Mouse (Mus musculus) erythroblast, adult 5-6 weeks (primary cell): ENCODE data around the gene Rcsd1. TPM values are rescaled to one million over a fixed set of nuclear protein-coding genes. Genes with fewer than 3 reads are reported as not detected.
"Not testable (repeated sequence)": the region's sequence is repeated elsewhere in the genome, so short reads cannot be mapped to it uniquely, and the experiment has no call there.

ENCODE experiments used
- ATAC-seq: replicated peaks from 2 replicates; pipeline ENCODE4 v1.8.0; 2016; ENCODE audit warnings: moderate number of reproducible peaks, mild to moderate bottlenecking, moderate TSS enrichment, inconsistent platforms; ENCODE audit not compliant: poor library complexity, low FRiP score, severe bottlenecking
- total RNA-seq, 2 experiments: library from RNA; stranded (forward) in 1 of 2; stranded (reverse) in 1 of 2; fragments of 150-400 nt in 1 of 2; fragments of 200-764, 138-1000 nt in 1 of 2; gene quantifications; 2 replicates each; pipeline versions ENCODE4 v1.2.3 to v1.2.4; 2015 to 2017; ENCODE audit warnings: low replicate concordance in 2 of 2

Rcsd1 gene
- total RNA-seq, 2 experiments from 2014 or later: 20.0 to 27.2 TPM

DNA sequence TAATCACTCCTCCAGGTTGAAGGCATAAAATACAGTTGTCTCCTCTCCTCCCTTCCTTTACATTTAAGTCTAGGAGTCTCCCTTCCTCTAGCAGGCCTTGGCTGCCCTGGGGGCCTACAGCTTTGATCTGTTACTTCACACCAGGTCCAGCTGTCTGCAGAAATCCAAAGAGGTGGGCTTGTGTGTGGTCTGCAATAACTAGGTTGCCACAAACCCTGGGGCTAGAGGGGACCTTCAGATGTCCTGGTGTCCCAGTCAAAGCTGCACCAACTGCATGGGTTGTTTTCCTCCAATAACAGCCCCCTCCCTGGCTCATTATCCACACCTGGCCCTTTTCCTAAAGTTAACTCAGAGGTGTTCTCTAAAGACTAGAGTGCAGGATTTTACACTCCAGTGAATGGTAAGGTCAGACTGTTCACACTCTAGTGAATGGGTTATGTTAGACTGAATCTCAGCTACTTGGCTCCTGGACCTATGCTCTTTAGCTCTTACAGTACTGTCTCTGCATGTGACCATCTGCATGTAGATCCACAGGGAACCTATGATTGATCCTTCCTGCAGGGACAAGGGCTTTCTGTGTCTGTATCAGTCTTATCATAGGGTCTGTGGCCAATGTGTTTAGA is 14.1 kb downstream of the Rcsd1 start:
- ATAC-seq: no peak

DNA sequence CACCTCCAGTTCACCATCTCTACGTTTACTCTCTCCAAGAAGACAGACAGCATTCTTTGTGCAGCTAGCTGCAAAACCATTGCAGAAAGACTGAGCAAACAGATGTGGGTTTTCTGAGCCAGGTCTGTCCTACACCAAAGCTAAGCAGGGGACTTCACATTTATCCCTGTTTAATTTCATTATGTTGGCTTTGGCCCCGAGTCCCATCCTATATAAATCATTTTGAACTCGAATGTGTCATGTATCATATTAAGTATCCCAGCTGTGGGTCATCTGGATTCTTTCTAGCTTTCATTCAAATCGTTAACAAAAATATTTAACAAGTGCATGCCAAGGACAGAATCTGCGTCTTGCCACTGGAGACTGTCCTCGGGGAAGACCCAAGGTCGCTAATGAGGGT is 15.7 kb downstream of the Rcsd1 start:
- ATAC-seq: no peak

GRCm38 (mm10) chr1:165691516-165691915 is 18.0 kb downstream of the Rcsd1 start:
- no peak for ATAC-seq

DNA sequence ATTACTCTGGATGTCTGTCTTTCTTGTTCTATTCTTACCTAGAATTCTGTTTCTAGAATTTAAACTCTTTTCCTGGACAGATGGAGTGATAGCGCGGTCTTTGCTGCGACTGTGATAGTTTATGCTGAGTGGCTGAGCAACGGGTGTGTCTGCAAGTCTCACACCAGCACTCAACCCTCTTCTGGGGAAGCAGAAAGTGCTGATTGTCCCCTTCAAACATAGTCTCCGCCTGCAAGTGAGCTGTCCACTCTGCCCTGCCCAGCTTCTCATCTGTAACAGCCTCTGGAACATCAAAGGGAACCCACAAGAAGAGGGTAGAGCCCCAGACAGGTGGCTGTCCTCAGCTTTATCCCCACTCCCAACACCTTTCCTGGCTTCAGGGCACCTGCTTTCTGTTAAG is 19.7 kb downstream of the Rcsd1 start:
- no peak for ATAC-seq

GRCm38 (mm10) chr1:165687861-165688260 is 21.7 kb downstream of the Rcsd1 start:
- no peak for ATAC-seq

DNA sequence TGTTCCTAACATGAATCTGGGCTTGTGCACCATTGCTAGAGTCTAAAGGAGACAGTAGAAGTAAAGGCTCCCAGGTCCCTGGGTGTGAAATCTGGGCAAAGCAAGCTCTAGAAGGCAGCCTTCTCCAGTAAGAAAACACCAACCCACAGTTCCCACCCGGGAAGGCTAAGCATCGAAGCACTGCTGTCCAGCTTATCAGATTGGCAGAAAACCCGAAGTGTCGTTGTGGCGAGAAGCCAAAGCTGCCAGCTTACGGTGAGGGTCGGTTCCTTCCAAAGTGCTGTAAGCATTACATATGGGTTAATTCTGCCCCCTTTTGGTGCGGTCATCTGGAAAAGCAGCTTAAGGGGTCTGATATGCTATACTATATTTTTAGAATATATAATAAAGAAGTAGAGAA is 22.6 kb downstream of the Rcsd1 start:
- no peak for ATAC-seq

GRCm38 (mm10) chr1:165686349-165686748 is 23.2 kb downstream of the Rcsd1 start:
- ATAC-seq: no peak

DNA sequence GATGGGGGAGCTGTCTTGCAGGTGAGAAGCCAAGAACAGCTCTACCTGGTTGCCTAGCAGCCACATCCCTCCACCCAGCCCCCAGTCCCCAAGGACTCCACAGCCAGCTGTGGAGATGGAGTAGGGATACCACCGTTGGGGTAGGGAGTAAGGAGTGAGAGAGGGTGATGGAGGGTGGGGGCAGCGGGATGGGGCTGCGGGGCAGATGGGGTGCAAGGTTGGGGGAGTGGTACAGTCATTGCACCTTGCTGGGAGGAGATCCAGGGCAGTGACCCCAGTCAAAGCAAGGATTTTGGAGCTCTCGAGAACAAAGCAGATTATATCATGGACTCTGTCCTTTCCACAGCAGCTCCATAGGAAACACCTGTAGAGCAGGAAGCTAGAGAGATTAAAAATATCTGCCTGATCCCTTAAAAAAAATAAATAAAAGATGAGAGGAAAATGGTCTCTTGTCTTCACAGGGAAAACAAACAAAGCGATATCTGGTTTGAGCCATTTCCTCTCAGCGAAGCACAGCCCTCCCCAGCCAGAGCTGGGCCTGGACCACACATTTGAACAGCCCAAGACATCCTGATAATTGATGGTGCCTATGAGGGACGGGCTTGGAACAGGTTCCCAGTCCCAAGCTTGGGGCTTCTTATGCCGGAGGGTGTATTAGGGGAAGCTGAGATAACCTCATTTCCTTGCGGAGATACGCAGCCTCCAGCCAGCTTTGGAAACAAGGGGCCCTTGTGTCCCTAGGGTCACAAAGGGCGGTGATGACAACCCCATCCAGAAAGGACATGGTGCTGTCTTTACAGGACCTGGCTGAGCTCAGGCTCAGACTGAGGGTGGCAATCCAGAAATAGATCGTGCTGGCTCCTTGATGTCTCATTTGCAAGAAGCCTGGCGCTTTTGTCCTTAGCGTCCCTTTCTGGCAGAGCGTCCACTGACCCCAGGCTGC is 25.0 kb downstream of the Rcsd1 start:
- ATAC-seq: no peak

GRCm38 (mm10) chr1:165682056-165682853 is 27.3 kb downstream of the Rcsd1 start:
- no peak for ATAC-seq

DNA sequence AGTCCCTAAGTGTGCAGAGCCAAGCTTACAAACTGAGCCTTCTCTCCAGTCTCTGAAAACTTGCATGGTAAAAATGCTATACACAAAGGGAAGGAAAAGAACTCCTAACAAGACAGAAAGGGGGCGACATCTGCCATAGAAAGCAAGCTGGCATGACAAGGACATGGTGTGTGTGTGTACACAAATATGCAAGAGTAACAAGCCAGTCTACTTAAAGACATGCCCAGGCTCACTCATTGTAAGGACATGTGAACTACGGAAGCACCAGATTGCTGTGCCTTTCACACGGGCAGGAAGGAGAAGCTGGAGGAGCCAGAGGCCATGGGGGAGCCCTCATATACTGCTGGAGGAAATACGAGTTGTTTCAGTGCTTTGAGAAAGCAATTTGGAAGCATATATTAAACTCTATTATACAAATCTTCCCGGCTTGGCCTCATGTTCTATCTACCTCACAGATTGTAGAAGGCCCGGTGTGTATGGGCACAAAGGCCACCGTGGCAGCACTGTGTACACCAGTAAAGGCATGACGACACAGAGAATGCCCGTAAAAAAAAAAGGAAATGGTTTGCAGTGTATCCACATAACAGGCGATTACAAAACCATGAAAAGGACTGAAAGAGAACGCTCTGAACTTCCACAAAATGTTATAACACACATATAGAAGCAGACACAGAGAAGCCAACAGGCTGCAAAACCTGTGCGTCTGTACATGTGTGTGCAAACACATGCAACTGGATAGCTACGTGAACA is 28.3 kb downstream of the Rcsd1 start:
- ATAC-seq: no peak

GRCm38 (mm10) chr1:165680086-165680485 is 29.5 kb downstream of the Rcsd1 start:
- ATAC-seq: not testable (repeated sequence)

- 0 out of 2 replicates have a peak, but pooled peaks have one; percentile 39 for ATAC-seq
These were observed 29.9 kb downstream of the Rcsd1 start for GRCm38 (mm10) chr1:165679618-165679997.

DNA sequence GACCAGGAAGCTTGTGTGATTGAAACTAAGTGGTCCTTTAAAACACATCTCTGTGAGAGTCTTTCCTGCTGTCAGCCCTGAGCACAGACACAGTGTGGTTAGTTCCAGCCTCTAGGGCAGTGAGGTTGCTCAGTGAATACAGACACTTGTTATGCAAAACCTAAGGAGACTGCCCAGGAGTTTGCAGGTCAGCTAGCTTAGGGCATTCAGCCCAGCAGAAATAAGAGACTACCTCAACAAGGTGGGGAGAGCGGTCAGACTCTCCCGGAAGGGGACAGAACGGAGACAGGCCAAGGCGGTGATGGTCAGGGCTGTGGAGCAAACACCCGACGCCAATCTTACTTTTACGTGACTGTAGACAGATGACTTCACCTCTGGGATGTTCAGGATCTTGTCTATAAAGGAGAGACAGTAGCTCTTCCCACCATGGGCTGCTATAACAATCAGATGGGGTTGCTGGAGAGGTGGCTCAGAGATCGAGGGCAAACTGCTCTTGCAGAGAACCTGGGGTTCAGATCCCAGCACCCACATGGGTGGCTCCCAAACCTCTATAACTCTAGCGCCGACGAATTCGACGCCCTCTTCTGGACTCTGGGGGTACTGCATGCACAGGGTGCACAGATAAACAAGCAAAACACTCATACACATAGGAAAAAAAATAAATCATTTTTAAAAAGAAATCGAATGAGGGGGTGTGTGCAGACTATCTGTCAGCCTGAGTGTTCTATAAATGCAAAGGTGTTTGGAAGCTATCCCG is 30.5 kb downstream of the Rcsd1 start:
- ATAC-seq: no peak

DNA sequence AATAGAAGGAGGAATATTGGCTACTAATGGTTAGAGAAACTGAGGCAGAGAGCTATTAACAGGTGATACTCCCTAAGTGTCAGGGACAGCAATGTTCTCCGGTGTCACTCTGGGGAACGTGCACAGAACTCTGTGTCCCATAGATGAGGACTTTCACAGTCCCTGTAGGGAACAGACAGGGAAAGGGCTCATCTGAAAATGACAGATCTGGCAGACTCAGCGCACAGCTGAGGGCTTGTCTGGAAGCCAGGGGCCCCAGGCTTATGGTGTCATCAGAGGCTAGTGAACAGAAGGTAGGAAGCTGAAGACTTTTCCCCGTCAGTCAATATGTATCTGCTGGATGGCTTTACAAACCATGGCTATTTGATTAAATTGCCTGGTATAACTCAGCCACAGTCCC is 32.0 kb downstream of the Rcsd1 start:
- no peak for ATAC-seq

DNA sequence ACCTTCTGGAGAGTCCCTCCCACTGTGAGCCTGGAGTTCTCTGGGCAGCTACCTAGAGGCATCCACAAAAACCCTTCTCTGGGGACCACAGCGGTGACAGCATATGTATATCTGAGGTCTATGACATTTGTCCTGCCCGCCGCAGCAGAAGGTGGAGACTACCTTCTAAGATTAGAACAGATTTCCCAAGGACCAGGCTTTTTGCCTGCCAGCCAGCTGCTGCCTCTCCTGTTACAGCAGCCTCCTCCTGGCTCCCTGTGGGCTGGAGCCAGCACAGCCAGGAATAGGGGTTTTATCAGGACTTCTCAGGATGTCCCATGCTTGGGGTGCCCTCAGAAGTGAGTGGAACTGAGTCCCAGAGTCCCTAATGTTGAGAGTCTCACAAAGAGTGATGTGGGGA is 32.6 kb downstream of the Rcsd1 start:
- no peak for ATAC-seq

GRCm38 (mm10) chr1:165675167-165675566 is 34.4 kb downstream of the Rcsd1 start:
- no peak for ATAC-seq

GRCm38 (mm10) chr1:165672355-165672754 is 37.2 kb downstream of the Rcsd1 start:
- no peak for ATAC-seq

GRCm38 (mm10) chr1:165670056-165670455 is 39.5 kb downstream of the Rcsd1 start:
- no peak for ATAC-seq

DNA sequence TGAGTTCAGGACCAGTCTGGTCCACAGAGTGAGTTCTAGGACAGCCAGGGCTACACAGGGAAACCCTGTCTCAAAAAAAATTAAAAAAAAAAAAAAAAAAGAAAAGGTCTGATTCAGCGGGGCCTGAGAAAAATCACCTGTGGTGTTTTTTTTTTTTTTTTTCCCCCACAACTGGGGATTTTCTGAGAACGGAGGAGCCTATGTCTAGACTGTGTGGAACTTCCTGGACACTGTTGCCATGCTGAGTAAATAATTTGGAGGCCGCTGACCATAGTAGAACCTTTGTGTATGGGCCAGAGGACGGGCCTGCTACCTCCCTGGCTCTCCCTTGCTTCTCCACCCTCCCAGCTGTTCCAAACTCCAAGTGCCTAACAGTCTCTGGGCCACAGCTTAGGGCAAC is 40.7 kb downstream of the Rcsd1 start:
- no peak for ATAC-seq
